Mouse (Mus musculus): Measurements from ENCODE around the gene Lhx5. TPM values are rescaled to one million over a fixed set of nuclear protein-coding genes. Genes with fewer than 3 reads are reported as not detected.

The Lhx5 gene
- total and polyA plus RNA-seq, 3 experiments = not detected

GRCm38 (mm10) chr5:120479538-120479937, 48.0 kb downstream of the Lhx5 start:
- Histone ChIP-seq H3K4me1 (ENCODE audit: control insufficient read depth in 1 of 2, insufficient read depth in 2 of 2) (peaks cover 0 to 21% of the 10 kb centered on the region in 2 experiments; a peak in 3 of 4 replicates), H3K9me3 (replicated peaks; ENCODE audit: low read length) (peaks cover 3% of the 10 kb centered on the region), H3K27ac (ENCODE audit: insufficient read depth, low read depth) (no peak overlapping the region), H3K27me3 (replicated peaks) (peaks cover 24% of the 10 kb centered on the region), H3K79me2 (replicated peaks; ENCODE audit: control insufficient read depth, extremely low read depth, insufficient read depth, poor library complexity, severe bottlenecking) (no peaks in the 10 kb centered on the region), H3K4me3 (replicated peaks in 1 of 3; ENCODE audit: low read depth in 2 of 3, low read length in 2 of 3, poor library complexity in 1 of 3) (no peak overlapping the region), H3K36me3 (replicated peaks in 1 of 2; ENCODE audit: control insufficient read depth in 1 of 2, insufficient read depth in 1 of 2, low read length in 1 of 2) (peaks cover 10 to 18% of the 10 kb centered on the region in 2 experiments), H3K9ac (ENCODE audit: insufficient read depth, low read depth) (no peak overlapping the region), H3K4me2 (ENCODE audit: insufficient read depth, low read depth, poor library complexity, severe bottlenecking) (no peak overlapping the region)
- in situ Hi-C loops (cut with MboI; ENCODE audit: low pct_ligation_motif_present, low pct_unique_long_range_greater_than_20kb, low sequenced_read_pairs) = no loop called here
- no peak for TF ChIP-seq CHD1 (IDR thresholded peaks at IDR 0.05; ENCODE audit: low read depth, low read length)
- no peak for TF ChIP-seq MEF2A (IDR thresholded peaks at IDR 0.05; ENCODE audit: borderline replicate concordance, low read depth, low read length)
- TF ChIP-seq ELF1 (IDR thresholded peaks at IDR 0.05; ENCODE audit: low read depth, low read length) = no peak
- no peak for TF ChIP-seq UBTF (IDR thresholded peaks at IDR 0.05; ENCODE audit: low read depth, low read length)
- no peak for TF ChIP-seq MYC (IDR thresholded peaks at IDR 0.05; ENCODE audit: low read depth, low read length)
- TF ChIP-seq IRF4 (IDR thresholded peaks at IDR 0.05; ENCODE audit: low read depth, low read length) = no peak
- TF ChIP-seq SMC3 (IDR thresholded peaks at IDR 0.05; ENCODE audit: low read depth, low read length) = peak; percentile 36
- no peak for TF ChIP-seq ZMIZ1 (IDR thresholded peaks at IDR 0.05; ENCODE audit: low read depth, low read length)
- peak in 1 of 2 experiments; percentile 48; a peak in 2 of 4 replicates for TF ChIP-seq CTCF (conservative IDR thresholded peaks at IDR 0.05 in 1 of 2, IDR thresholded peaks at IDR 0.05 in 1 of 2; ENCODE audit: low read depth in 2 of 2, low read length in 2 of 2)
- TF ChIP-seq E2F4 (IDR thresholded peaks at IDR 0.05; ENCODE audit: insufficient replicate concordance, low read depth, low read length) = no peak
- TF ChIP-seq RAD21 (IDR thresholded peaks at IDR 0.05; ENCODE audit: low read depth, low read length) = peak; percentile 27
- dilution Hi-C loops (cut with MboI; ENCODE audit: extremely low pct_ligation_motif_present, extremely low pct_unique_long_range_greater_than_20kb, low sequenced_read_pairs) = no loop called here
- no peak for DNase-seq (ENCODE audit: extremely low read depth)

- H3K27me3 ChIP-seq (replicated peaks) = peaks cover 14% of the 10 kb centered on the region
- H3K9me3 ChIP-seq (replicated peaks; ENCODE audit: low read length) = peaks cover 3% of the 10 kb centered on the region
- no peak for DNase-seq (ENCODE audit: extremely low read depth)
- H3K9ac ChIP-seq (ENCODE audit: insufficient read depth, low read depth) = no peak overlapping the region
- TF ChIP-seq NRF1 (IDR thresholded peaks at IDR 0.05; ENCODE audit: low read depth, low read length) (no peak), MAX (IDR thresholded peaks at IDR 0.05; ENCODE audit: low read length) (no peak), EP300 (IDR thresholded peaks at IDR 0.05; ENCODE audit: low read length) (no peak), MAFK (IDR thresholded peaks at IDR 0.05; ENCODE audit: insufficient replicate concordance, low read length) (peak; percentile 73)
- peaks cover 26 to 35% of the 10 kb centered on the region in 2 experiments for H3K36me3 ChIP-seq (replicated peaks in 1 of 2; ENCODE audit: control insufficient read depth in 1 of 2, insufficient read depth in 1 of 2, low read length in 1 of 2)
- H3K79me2 ChIP-seq (replicated peaks; ENCODE audit: control insufficient read depth, extremely low read depth, insufficient read depth, poor library complexity, severe bottlenecking) = no peaks in the 10 kb centered on the region
- in situ Hi-C loops (cut with MboI; ENCODE audit: low pct_ligation_motif_present, low pct_unique_long_range_greater_than_20kb, low sequenced_read_pairs) = no loop called here
- no peak overlapping the region for H3K4me2 ChIP-seq (ENCODE audit: insufficient read depth, low read depth, poor library complexity, severe bottlenecking)
- dilution Hi-C loops (cut with MboI; ENCODE audit: extremely low pct_ligation_motif_present, extremely low pct_unique_long_range_greater_than_20kb, low sequenced_read_pairs) = no loop called here
- peaks cover 3 to 38% of the 10 kb centered on the region in 2 experiments; a peak in 3 of 4 replicates for H3K4me1 ChIP-seq (ENCODE audit: control insufficient read depth in 1 of 2, insufficient read depth in 2 of 2)
- no peak overlapping the region for H3K27ac ChIP-seq (ENCODE audit: insufficient read depth, low read depth)
- no peak overlapping the region for H3K4me3 ChIP-seq (replicated peaks in 1 of 3; ENCODE audit: low read depth in 2 of 3, low read length in 2 of 3, poor library complexity in 1 of 3)
Observed at GRCm38 (mm10) chr5:120481205-120481604, 49.7 kb downstream of the Lhx5 start.
